Mouse (Mus musculus): ENCODE measurements around the gene Ick. TPM values are rescaled to one million over a fixed set of nuclear protein-coding genes. Genes with fewer than 3 reads are reported as not detected.
A peak's percentile ranks its signal among the peaks of the same experiment; 100 is the strongest.
"Not testable (repeated sequence)": the region's sequence is repeated elsewhere in the genome, so short reads cannot be mapped to it uniquely, and the experiment has no call there.

Ick gene
- polyA plus RNA-seq (2015; fragmentation: Nextera tagmentation; extraction: Ambion mirVana), result 32.1 and 33.9 TPM in 2 replicates

GRCm38 (mm10) chr9:78108796-78109239, at the start of gene Ick, which contains the start of gene Fbxo9:
TSS of gene Ick (plus strand) at chr9:78109192.
TSS of gene Fbxo9 (minus strand) at chr9:78109065.
- Histone ChIP-seq H3K9me3 (no peaks in the 10 kb centered on the region), H3K27ac (peak within 1 kb of the TSS; percentile 95), H3K4me3 (peak within 1 kb of the TSS; percentile 92), H3K4me2 (replicated peaks) (peak within 1 kb of the TSS; percentile 83), H3K4me1 (peaks cover 30% of the 10 kb centered on the region), H3K9ac (peak within 1 kb of the TSS; percentile 95), H3K27me3 (no peaks in the 10 kb centered on the region), H3K36me3 (peaks cover 19% of the 10 kb centered on the region)
- ATAC-seq (ENCODE audit: low FRiP score, low read depth), result peak; percentile 95
- WGBS, result under 1% methylated on average over 20 of the region's 20 CpGs

- Histone ChIP-seq H3K4me1 (peaks cover 19% of the 10 kb centered on the region), H3K27ac (no peak overlapping the region), H3K4me2 (replicated peaks) (no peak overlapping the region), H3K9ac (no peak overlapping the region), H3K4me3 (no peak overlapping the region), H3K9me3 (no peaks in the 10 kb centered on the region), H3K27me3 (no peaks in the 10 kb centered on the region), H3K36me3 (no peaks in the 10 kb centered on the region)
- no peak for ATAC-seq (ENCODE audit: low FRiP score, low read depth)
- 79% methylated on average over 16 of the region's 16 CpGs for WGBS
Measured at GRCm38 (mm10) chr9:78059525-78060120, 49.4 kb upstream of the Ick start.

GRCm38 (mm10) chr9:78062392-78062791, 46.6 kb upstream of the Ick start:
- ATAC-seq (ENCODE audit: low FRiP score, low read depth), result no peak
- peaks cover 21% of the 10 kb centered on the region for H3K4me1 ChIP-seq
- H3K9me3 ChIP-seq, result no peaks in the 10 kb centered on the region
- no peaks in the 10 kb centered on the region for H3K36me3 ChIP-seq
- H3K4me3 ChIP-seq, result no peak overlapping the region
- H3K9ac ChIP-seq, result no peak overlapping the region
- no peak overlapping the region for H3K27ac ChIP-seq
- H3K27me3 ChIP-seq, result no peaks in the 10 kb centered on the region
- H3K4me2 ChIP-seq (replicated peaks), result no peak overlapping the region
- WGBS, result 84% methylated on average over 9 of the region's 9 CpGs

- Histone ChIP-seq H3K27ac (peak overlapping the region; percentile 44; the same call in 1 of the 2 replicates), H3K4me1 (peaks cover 15% of the 10 kb centered on the region), H3K9ac (no peak overlapping the region), H3K4me2 (replicated peaks) (peak overlapping the region; percentile 31), H3K9me3 (no peaks in the 10 kb centered on the region), H3K36me3 (no peaks in the 10 kb centered on the region), H3K27me3 (no peaks in the 10 kb centered on the region), H3K4me3 (no peak overlapping the region)
- peak; percentile 73 for ATAC-seq (ENCODE audit: low FRiP score, low read depth)
- WGBS, result 33% methylated on average over 10 of the region's 10 CpGs
Measured at GRCm38 (mm10) chr9:78064121-78064520, 44.9 kb upstream of the Ick start.

GRCm38 (mm10) chr9:78070496-78070895, 38.5 kb upstream of the Ick start:
- H3K4me2 ChIP-seq (replicated peaks), result no peak overlapping the region
- H3K9ac ChIP-seq, result no peak overlapping the region
- no peak overlapping the region for H3K27ac ChIP-seq
- no peaks in the 10 kb centered on the region for H3K36me3 ChIP-seq
- H3K4me3 ChIP-seq, result no peak overlapping the region
- ATAC-seq (ENCODE audit: low FRiP score, low read depth), result no peak
- H3K4me1 ChIP-seq, result peaks cover 7% of the 10 kb centered on the region; the same call in 1 of the 2 replicates
- H3K9me3 ChIP-seq, result no peaks in the 10 kb centered on the region
- WGBS, result 44% methylated on average over 5 of the region's 5 CpGs
- H3K27me3 ChIP-seq, result no peaks in the 10 kb centered on the region

- no peaks in the 10 kb centered on the region for H3K9me3 ChIP-seq
- H3K27me3 ChIP-seq, result no peaks in the 10 kb centered on the region
- no peak overlapping the region for H3K27ac ChIP-seq
- H3K4me2 ChIP-seq (replicated peaks), result no peak overlapping the region
- 84% methylated on average over 4 of the region's 4 CpGs for WGBS
- peaks cover 7% of the 10 kb centered on the region; the same call in 1 of the 2 replicates for H3K4me1 ChIP-seq
- no peak overlapping the region for H3K9ac ChIP-seq
- no peaks in the 10 kb centered on the region for H3K36me3 ChIP-seq
- H3K4me3 ChIP-seq, result no peak overlapping the region
- no peak for ATAC-seq (ENCODE audit: low FRiP score, low read depth)
Measured at GRCm38 (mm10) chr9:78071626-78072025, 37.4 kb upstream of the Ick start.

GRCm38 (mm10) chr9:78073291-78073690, 35.7 kb upstream of the Ick start:
- H3K4me3 ChIP-seq; H3K27ac ChIP-seq; H3K27me3 ChIP-seq; H3K4me1 ChIP-seq; H3K9ac ChIP-seq; H3K9me3 ChIP-seq; H3K36me3 ChIP-seq; ATAC-seq (ENCODE audit: low FRiP score, low read depth); H3K4me2 ChIP-seq (replicated peaks): not testable (repeated sequence)
- WGBS, result 90% methylated on average over 3 of the region's 3 CpGs

- Histone ChIP-seq H3K27me3 (no peaks in the 10 kb centered on the region), H3K9ac (no peak overlapping the region), H3K4me2 (replicated peaks) (no peak overlapping the region), H3K27ac (no peak overlapping the region), H3K4me1 (peaks cover 7% of the 10 kb centered on the region; the same call in 1 of the 2 replicates), H3K9me3 (no peaks in the 10 kb centered on the region), H3K4me3 (no peak overlapping the region), H3K36me3 (no peaks in the 10 kb centered on the region)
- ATAC-seq (ENCODE audit: low FRiP score, low read depth), result no peak
- WGBS, result 92% methylated on average over 13 of the region's 13 CpGs
Measured at GRCm38 (mm10) chr9:78073713-78074340, 35.2 kb upstream of the Ick start.

- Histone ChIP-seq H3K4me1 (peaks cover 7% of the 10 kb centered on the region; the same call in 1 of the 2 replicates), H3K4me3 (no peak overlapping the region), H3K27me3 (no peaks in the 10 kb centered on the region), H3K9me3 (no peaks in the 10 kb centered on the region), H3K4me2 (replicated peaks) (no peak overlapping the region), H3K36me3 (peaks cover 4% of the 10 kb centered on the region; the same call in 1 of the 2 replicates), H3K9ac (no peak overlapping the region), H3K27ac (no peak overlapping the region)
- WGBS, result 90% methylated on average over 3 of the region's 3 CpGs
- no peak for ATAC-seq (ENCODE audit: low FRiP score, low read depth)
Measured at GRCm38 (mm10) chr9:78075256-78075655, 33.7 kb upstream of the Ick start.

GRCm38 (mm10) chr9:78078240-78078639, 30.8 kb upstream of the Ick start:
- Histone ChIP-seq H3K4me1 (no peaks in the 10 kb centered on the region), H3K36me3 (peaks cover 23% of the 10 kb centered on the region), H3K4me2 (replicated peaks) (no peak overlapping the region), H3K9me3 (no peaks in the 10 kb centered on the region), H3K27me3 (no peaks in the 10 kb centered on the region), H3K4me3 (no peak overlapping the region), H3K27ac (no peak overlapping the region), H3K9ac (no peak overlapping the region)
- WGBS, result 23% methylated on average over 2 of the region's 2 CpGs
- ATAC-seq (ENCODE audit: low FRiP score, low read depth), result no peak

- peaks cover 59% of the 10 kb centered on the region for H3K36me3 ChIP-seq
- H3K4me1 ChIP-seq, result no peaks in the 10 kb centered on the region
- H3K9ac ChIP-seq, result no peak overlapping the region
- H3K27me3 ChIP-seq, result no peaks in the 10 kb centered on the region
- ATAC-seq (ENCODE audit: low FRiP score, low read depth), result no peak
- no peak overlapping the region for H3K4me2 ChIP-seq (replicated peaks)
- 88% methylated on average over 7 of the region's 7 CpGs for WGBS
- H3K9me3 ChIP-seq, result no peaks in the 10 kb centered on the region
- H3K4me3 ChIP-seq, result no peak overlapping the region
- H3K27ac ChIP-seq, result no peak overlapping the region
Measured at GRCm38 (mm10) chr9:78081835-78082234, 27.2 kb upstream of the Ick start.

- WGBS, result 92% methylated on average over 4 of the region's 4 CpGs
- Histone ChIP-seq H3K9me3 (no peaks in the 10 kb centered on the region), H3K36me3 (peaks cover 82% of the 10 kb centered on the region), H3K4me1 (no peaks in the 10 kb centered on the region), H3K9ac (no peak overlapping the region), H3K27ac (no peak overlapping the region), H3K4me2 (replicated peaks) (no peak overlapping the region), H3K4me3 (no peak overlapping the region), H3K27me3 (no peaks in the 10 kb centered on the region)
- ATAC-seq (ENCODE audit: low FRiP score, low read depth), result no peak
Measured at GRCm38 (mm10) chr9:78084341-78084740, 24.7 kb upstream of the Ick start.
